In genomic region chr4:139220978-139221377, GRCm38 (mm10) we compare ENCODE assay signal across 9 mouse cellular contexts. TPM values are rescaled to one million over a fixed set of nuclear protein-coding genes. Genes with fewer than 3 reads are reported as not detected.
A peak's percentile ranks its signal among the peaks of the same experiment; 100 is the strongest.
DNase-seq lines count a peak whose midpoint lies in the region; ATAC-seq and TF ChIP-seq lines count a peak whose summit lies in the region.
"Had no signal": no experiment of that assay in that cellular context is flagged by ENCODE, and none has a peak within 500 bp of the region (broad histone marks: within the 10 kb centered on the region; RNA-seq: fewer than 3 reads in every experiment).

No protein-coding gene starts in this region.

- WGBS in midbrain, postnatal 0 days, result 96% methylated on average over 4 of the region's 4 CpGs
- 97% methylated on average over 4 of the region's 4 CpGs for WGBS in midbrain, embryonic 13.5 days
- 90% methylated on average over 4 of the region's 4 CpGs for WGBS in small intestine, adult 2 months
- WGBS in forebrain, embryonic 13.5 days, result 94% methylated on average over 4 of the region's 4 CpGs

- peaks cover 2% of the 10 kb centered on the region; the same call in 1 of the 2 replicates for H3K4me1 ChIP-seq in midbrain, postnatal 0 days (ENCODE audit: insufficient read depth, low read length)
- H3K4me1 ChIP-seq in midbrain, embryonic 13.5 days (replicated peaks), result 0 out of 2 replicates have a peak, but pooled peaks cover 10% of the 10 kb centered on the region
- H3K4me1 ChIP-seq in small intestine, adult 2 months (ENCODE audit: control insufficient read depth, insufficient read depth, insufficient read length, low read length), result peaks cover 33% of the 10 kb centered on the region
- H3K4me1 ChIP-seq in forebrain, embryonic 13.5 days, result no peaks in the 10 kb centered on the region

- no peak overlapping the region for H3K4me2 ChIP-seq in midbrain, postnatal 0 days (ENCODE audit: low read depth, low read length, poor library complexity, severe bottlenecking)
- H3K4me2 ChIP-seq in midbrain, embryonic 13.5 days (replicated peaks), result no peak overlapping the region
- H3K4me2 ChIP-seq in forebrain, embryonic 13.5 days, result no peak overlapping the region

- ATAC-seq in midbrain, postnatal 0 days (ENCODE audit: low FRiP score), result no peak
- ATAC-seq in midbrain, embryonic 13.5 days, result no peak
- ATAC-seq in forebrain, embryonic 13.5 days, result no peak

- no peak overlapping the region for H3K4me3 ChIP-seq in midbrain, postnatal 0 days (ENCODE audit: low read depth, low read length)
- H3K4me3 ChIP-seq in midbrain, embryonic 13.5 days (replicated peaks), result no peak overlapping the region
- H3K4me3 ChIP-seq in small intestine, adult 2 months (ENCODE audit: low read depth, low read length), result no peak overlapping the region
- no peak overlapping the region for H3K4me3 ChIP-seq in forebrain, embryonic 13.5 days

- no peaks in the 10 kb centered on the region for H3K27me3 ChIP-seq in midbrain, postnatal 0 days (ENCODE audit: insufficient read depth, low read length)
- no peaks in the 10 kb centered on the region for H3K27me3 ChIP-seq in midbrain, embryonic 13.5 days
- H3K27me3 ChIP-seq in small intestine, adult 2 months (ENCODE audit: control insufficient read depth, insufficient read depth, low read length), result no peaks in the 10 kb centered on the region
- H3K27me3 ChIP-seq in forebrain, embryonic 13.5 days, result no peaks in the 10 kb centered on the region

- H3K36me3 ChIP-seq in midbrain, postnatal 0 days (ENCODE audit: insufficient read depth, low read length), result peaks cover 4% of the 10 kb centered on the region; the same call in 1 of the 2 replicates
- 0 out of 2 replicates have a peak, but pooled peaks cover 3% of the 10 kb centered on the region for H3K36me3 ChIP-seq in midbrain, embryonic 13.5 days
- peaks cover 3% of the 10 kb centered on the region; the same call in 1 of the 2 replicates for H3K36me3 ChIP-seq in small intestine, adult 2 months (ENCODE audit: control insufficient read depth, insufficient read depth, low read length)
- peaks cover 18% of the 10 kb centered on the region for H3K36me3 ChIP-seq in forebrain, embryonic 13.5 days (ENCODE audit: poor library complexity, severe bottlenecking)

- TF ChIP-seq CTCF in midbrain, postnatal 0 days (IDR thresholded peaks at IDR 0.05), result peak; percentile 66
- peak; percentile 35; the same call in 1 of the 2 replicates for TF ChIP-seq CTCF in small intestine, adult 2 months (IDR thresholded peaks at IDR 0.05; ENCODE audit: extremely low read depth, insufficient read length, insufficient replicate concordance, low read depth, low read length)

- no peak for TF ChIP-seq POLR2A in small intestine, adult 2 months (IDR thresholded peaks at IDR 0.05; ENCODE audit: low read depth, low read length)

- H3K9me3 ChIP-seq in midbrain, postnatal 0 days (ENCODE audit: low read length), result no peaks in the 10 kb centered on the region
- no peaks in the 10 kb centered on the region for H3K9me3 ChIP-seq in midbrain, embryonic 13.5 days
- no peaks in the 10 kb centered on the region for H3K9me3 ChIP-seq in forebrain, embryonic 13.5 days (replicated peaks)

- H3K27ac ChIP-seq in midbrain, postnatal 0 days (ENCODE audit: low read depth, low read length), result no peak overlapping the region
- no peak overlapping the region for H3K27ac ChIP-seq in midbrain, embryonic 13.5 days
- H3K27ac ChIP-seq in small intestine, adult 2 months (ENCODE audit: insufficient read depth, low read depth, low read length), result no peak overlapping the region
- no peak overlapping the region for H3K27ac ChIP-seq in forebrain, embryonic 13.5 days

- DNase-seq in gastrocnemius, postnatal 10 days, result peak; percentile 47
- no peak for DNase-seq in gastrocnemius, adult 8-10 months (ENCODE audit: low spot score in 2 of 2)
- peak; percentile 26 for DNase-seq in midbrain, postnatal 0 days (ENCODE audit: low spot score)
- DNase-seq in adrenal gland, postnatal 36 days, result peak; percentile 49 to 63
- no peak for DNase-seq in neural tube, embryonic 10.5 days (ENCODE audit: extremely low spot score, low spot score)
- DNase-seq: cerebellum, adult 9-11 months had no signal

- no peak overlapping the region for H3K9ac ChIP-seq in midbrain, postnatal 0 days (replicated peaks; ENCODE audit: low read length, poor library complexity, severe bottlenecking)
- no peak overlapping the region for H3K9ac ChIP-seq in midbrain, embryonic 13.5 days (replicated peaks)
- H3K9ac ChIP-seq in forebrain, embryonic 13.5 days, result no peak overlapping the region

RNA-seq across cellular contexts. Expression of gene Capzb, which starts 28.3 kb away (rescaled TPM):
- total RNA-seq in gastrocnemius, postnatal 10 days (2021), result 100 to 1,000 TPM; 576 to 632 TPM
- 100 to 1,000 TPM; 439 to 500 (median 472) TPM for total RNA-seq in gastrocnemius, adult 8-10 months (2022)
- 84.0 and 108 TPM in 2 replicates for total RNA-seq in midbrain, postnatal 0 days (2014; rRNA removed)
- polyA plus RNA-seq in midbrain, postnatal 0 days (2015; fragmentation: Nextera tagmentation; extraction: Ambion mirVana), result 308 and 309 TPM in 2 replicates
- polyA plus RNA-seq in midbrain, embryonic 13.5 days (2015; fragmentation: Nextera tagmentation; extraction: Ambion mirVana), result 321 and 324 TPM in 2 replicates
- total RNA-seq in adrenal gland, postnatal 36 days (2021), result 100 to 1,000 TPM; 379 to 391 TPM
- 159 and 390 TPM in 2 replicates for polyA plus RNA-seq in small intestine, adult 2 months (2012; rRNA removed)
- polyA plus RNA-seq in forebrain, embryonic 13.5 days (2015; fragmentation: Nextera tagmentation; extraction: Ambion mirVana), result 309 TPM in 2 replicates

Comparison
In these comparisons a context has a peak if more than half of its experiments do, and no peak if none do; other contexts are left out.
1. DNase-seq: peak in gastrocnemius, postnatal 10 days (single experiment), midbrain, postnatal 0 days (single experiment) and adrenal gland, postnatal 36 days (2 of 2); none in gastrocnemius, adult 8-10 months (0 of 2) and neural tube, embryonic 10.5 days (single experiment).